Mouse (Mus musculus): ENCODE data around the gene Yju2. TPM values are rescaled to one million over a fixed set of nuclear protein-coding genes. Genes with fewer than 3 reads are reported as not detected.

The Yju2 gene
- polyA plus RNA-seq, 1 experiment = 9.5 TPM

GRCm38 (mm10) chr17:56003000-56003399 lies 44.1 kb downstream of the Yju2 start:
- 70% methylated on average over 3 of the region's 3 CpGs for WGBS
- TF ChIP-seq CTCF (IDR thresholded peaks at IDR 0.05; ENCODE audit: insufficient read depth, low read length) = no peak
- no peak for TF ChIP-seq POLR2A (IDR thresholded peaks at IDR 0.05; ENCODE audit: borderline replicate concordance, extremely low read depth, low read depth, low read length)
- no peak overlapping the region for H3K4me3 ChIP-seq (replicated peaks; ENCODE audit: extremely low read depth, low read depth, low read length)

GRCm38 (mm10) chr17:56005415-56006061 lies 46.6 kb downstream of the Yju2 start, which contains the start of the genes Stap2 and Mpnd:
Gene Stap2 (minus strand): TSS chr17:56005584.
Gene Mpnd (plus strand): TSS chr17:56005711.
- TF ChIP-seq CTCF (IDR thresholded peaks at IDR 0.05; ENCODE audit: insufficient read depth, low read length) (no peak), POLR2A (IDR thresholded peaks at IDR 0.05; ENCODE audit: borderline replicate concordance, extremely low read depth, low read depth, low read length) (peak; percentile 51; the same call in 1 of the 2 replicates)
- DNase-seq = peak; percentile 64
- peak within 1 kb of the TSS; percentile 72 for H3K4me3 ChIP-seq (replicated peaks; ENCODE audit: extremely low read depth, low read depth, low read length)
- peaks cover 7% of the 10 kb centered on the region for H3K4me1 ChIP-seq (ENCODE audit: control insufficient read depth, insufficient read depth, low read length)
- 16% methylated on average over 13 of the region's 13 CpGs for WGBS

More at GRCm38 (mm10) chr17:56003000-56003399, 44.1 kb downstream of the Yju2 start:
- peaks cover 2% of the 10 kb centered on the region; the same call in 1 of the 2 replicates for H3K4me1 ChIP-seq (ENCODE audit: control insufficient read depth, insufficient read depth, low read length)
- DNase-seq = no peak

- H3K4me1 ChIP-seq (ENCODE audit: control insufficient read depth, insufficient read depth, low read length) = peaks cover 11% of the 10 kb centered on the region
- WGBS = 65% methylated on average over 10 of the region's 10 CpGs
- TF ChIP-seq POLR2A (IDR thresholded peaks at IDR 0.05; ENCODE audit: borderline replicate concordance, extremely low read depth, low read depth, low read length) (no peak), CTCF (IDR thresholded peaks at IDR 0.05; ENCODE audit: insufficient read depth, low read length) (no peak)
- no peak for DNase-seq
- H3K4me3 ChIP-seq (replicated peaks; ENCODE audit: extremely low read depth, low read depth, low read length) = no peak overlapping the region
Measured at GRCm38 (mm10) chr17:56006956-56007355, 48.1 kb downstream of the Yju2 start.

- 16% methylated on average over 14 of the region's 14 CpGs for WGBS
- TF ChIP-seq POLR2A (IDR thresholded peaks at IDR 0.05; ENCODE audit: borderline replicate concordance, extremely low read depth, low read depth, low read length) = no peak
- TF ChIP-seq CTCF (IDR thresholded peaks at IDR 0.05; ENCODE audit: insufficient read depth, low read length) = no peak
- peak overlapping the region; percentile 10 for H3K4me3 ChIP-seq (replicated peaks; ENCODE audit: extremely low read depth, low read depth, low read length)
- peaks cover 11% of the 10 kb centered on the region for H3K4me1 ChIP-seq (ENCODE audit: control insufficient read depth, insufficient read depth, low read length)
- no peak for DNase-seq
Measured at GRCm38 (mm10) chr17:56007444-56008355, 48.8 kb downstream of the Yju2 start.

GRCm38 (mm10) chr17:56008356-56009087 lies 49.6 kb downstream of the Yju2 start:
- Histone ChIP-seq H3K4me3 (replicated peaks; ENCODE audit: extremely low read depth, low read depth, low read length) (peak overlapping the region; percentile 82), H3K4me1 (ENCODE audit: control insufficient read depth, insufficient read depth, low read length) (peaks cover 11% of the 10 kb centered on the region)
- under 1% methylated on average over 21 of the region's 21 CpGs for WGBS
- TF ChIP-seq CTCF (IDR thresholded peaks at IDR 0.05; ENCODE audit: insufficient read depth, low read length) = no peak
- TF ChIP-seq POLR2A (IDR thresholded peaks at IDR 0.05; ENCODE audit: borderline replicate concordance, extremely low read depth, low read depth, low read length) = peak; percentile 41; the same call in 1 of the 2 replicates
- DNase-seq = peak; percentile 84

- no peak for TF ChIP-seq CTCF (IDR thresholded peaks at IDR 0.05; ENCODE audit: insufficient read depth, low read length)
- peak; percentile 84 for TF ChIP-seq POLR2A (IDR thresholded peaks at IDR 0.05; ENCODE audit: borderline replicate concordance, extremely low read depth, low read depth, low read length)
- Histone ChIP-seq H3K4me1 (ENCODE audit: control insufficient read depth, insufficient read depth, low read length) (peaks cover 11% of the 10 kb centered on the region), H3K4me3 (replicated peaks; ENCODE audit: extremely low read depth, low read depth, low read length) (peak overlapping the region; percentile 82)
- 1% methylated on average over 60 of the region's 62 CpGs for WGBS
- peak; percentile 90 for DNase-seq
Measured at GRCm38 (mm10) chr17:56009088-56009961, 50.4 kb downstream of the Yju2 start.

GRCm38 (mm10) chr17:56009962-56010240 lies 51.0 kb downstream of the Yju2 start:
- TF ChIP-seq POLR2A (IDR thresholded peaks at IDR 0.05; ENCODE audit: borderline replicate concordance, extremely low read depth, low read depth, low read length) (no peak), CTCF (IDR thresholded peaks at IDR 0.05; ENCODE audit: insufficient read depth, low read length) (no peak)
- Histone ChIP-seq H3K4me3 (replicated peaks; ENCODE audit: extremely low read depth, low read depth, low read length) (no peak overlapping the region), H3K4me1 (ENCODE audit: control insufficient read depth, insufficient read depth, low read length) (peaks cover 11% of the 10 kb centered on the region)
- 25% methylated on average over 2 of the region's 2 CpGs for WGBS
- no peak for DNase-seq

- no peak for DNase-seq
- WGBS = 56% methylated on average over 14 of the region's 14 CpGs
- TF ChIP-seq POLR2A (IDR thresholded peaks at IDR 0.05; ENCODE audit: borderline replicate concordance, extremely low read depth, low read depth, low read length) = no peak
- no peak for TF ChIP-seq CTCF (IDR thresholded peaks at IDR 0.05; ENCODE audit: insufficient read depth, low read length)
- Histone ChIP-seq H3K4me1 (ENCODE audit: control insufficient read depth, insufficient read depth, low read length) (peaks cover 11% of the 10 kb centered on the region), H3K4me3 (replicated peaks; ENCODE audit: extremely low read depth, low read depth, low read length) (no peak overlapping the region)
Measured at GRCm38 (mm10) chr17:56010255-56010654, 51.4 kb downstream of the Yju2 start.

Data from lung, adult 2 months (tissue).